Mouse (Mus musculus): ENCODE data around the gene E2f6. TPM values are rescaled to one million over a fixed set of nuclear protein-coding genes. Genes with fewer than 3 reads are reported as not detected.

E2f6 gene
- total and polyA plus RNA-seq, 3 experiments, result 9.3 to 36.1 (median 20.0) TPM

DNA sequence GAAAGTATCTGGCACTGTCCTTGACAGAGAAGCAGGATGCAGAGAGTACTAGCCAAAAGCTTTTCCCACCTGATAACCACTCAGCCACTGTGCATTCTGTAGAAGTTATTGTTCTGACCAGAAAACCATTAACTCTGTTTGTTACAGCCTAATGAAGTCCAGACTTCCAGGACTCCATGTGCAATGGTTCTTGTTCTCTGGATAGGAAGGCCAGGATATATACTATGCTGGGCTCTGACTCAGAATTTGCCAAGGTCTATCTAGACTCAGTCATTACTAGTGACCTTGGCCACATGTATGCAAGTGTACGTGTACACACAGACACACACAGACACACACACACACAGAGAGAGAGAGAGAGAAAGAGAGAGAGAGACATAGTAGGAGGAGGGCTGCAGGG is 49.8 kb downstream of the E2f6 start:
- Histone ChIP-seq H3K27me3 (replicated peaks) (no peaks in the 10 kb centered on the region), H3K4me3 (replicated peaks in 1 of 3; ENCODE audit: low read depth in 2 of 3, low read length in 2 of 3, poor library complexity in 1 of 3) (no peak overlapping the region), H3K36me3 (replicated peaks in 1 of 2; ENCODE audit: control insufficient read depth in 1 of 2, insufficient read depth in 1 of 2, low read length in 1 of 2) (no peaks in the 10 kb centered on the region), H3K79me2 (replicated peaks; ENCODE audit: control insufficient read depth, extremely low read depth, insufficient read depth, poor library complexity, severe bottlenecking) (no peaks in the 10 kb centered on the region), H3K4me2 (ENCODE audit: insufficient read depth, low read depth, poor library complexity, severe bottlenecking) (no peak overlapping the region), H3K27ac (ENCODE audit: insufficient read depth, low read depth) (no peak overlapping the region), H3K9ac (ENCODE audit: insufficient read depth, low read depth) (no peak overlapping the region), H3K9me3 (replicated peaks; ENCODE audit: low read length) (peaks cover 2% of the 10 kb centered on the region), H3K4me1 (ENCODE audit: control insufficient read depth in 1 of 2, insufficient read depth in 2 of 2) (peaks cover 22 to 73% of the 10 kb centered on the region in 2 experiments)
- dilution Hi-C loops (cut with MboI; ENCODE audit: extremely low pct_ligation_motif_present, extremely low pct_unique_long_range_greater_than_20kb, low sequenced_read_pairs), result no loop called here
- no peak for TF ChIP-seq UBTF (IDR thresholded peaks at IDR 0.05; ENCODE audit: low read depth, low read length)
- no peak for TF ChIP-seq ZMIZ1 (IDR thresholded peaks at IDR 0.05; ENCODE audit: low read depth, low read length)
- in situ Hi-C loops (cut with MboI; ENCODE audit: low pct_ligation_motif_present, low pct_unique_long_range_greater_than_20kb, low sequenced_read_pairs), result no loop called here
- DNase-seq (ENCODE audit: extremely low read depth), result no peak

DNA sequence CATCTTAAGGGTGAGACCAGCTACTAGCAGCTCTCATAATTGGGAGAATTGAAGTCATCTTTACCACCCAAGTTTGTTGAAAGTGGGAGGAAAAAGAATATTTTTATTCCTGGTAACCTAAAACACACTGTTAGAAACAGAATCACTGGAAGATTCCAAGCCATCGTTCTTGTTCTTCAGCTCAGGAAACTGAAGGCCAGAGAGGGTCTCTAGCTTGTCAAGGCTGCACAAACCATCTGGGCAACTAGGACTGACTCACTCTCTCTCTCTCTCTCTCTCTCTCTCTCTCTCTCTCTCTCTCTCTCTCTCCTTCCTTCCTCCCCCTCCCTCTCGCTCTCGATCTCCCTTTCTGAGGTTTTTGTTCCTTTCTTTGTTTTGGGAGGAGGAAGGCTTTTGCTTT is 50.2 kb downstream of the E2f6 start:
- H3K4me3 ChIP-seq (replicated peaks in 1 of 3; ENCODE audit: low read depth in 2 of 3, low read length in 2 of 3, poor library complexity in 1 of 3), result no peak overlapping the region
- in situ Hi-C loops (cut with MboI; ENCODE audit: low pct_ligation_motif_present, low pct_unique_long_range_greater_than_20kb, low sequenced_read_pairs) (no loop called here), dilution Hi-C loops (cut with MboI; ENCODE audit: extremely low pct_ligation_motif_present, extremely low pct_unique_long_range_greater_than_20kb, low sequenced_read_pairs) (no loop called here)
- H3K27ac ChIP-seq (ENCODE audit: insufficient read depth, low read depth), result no peak overlapping the region
- H3K9ac ChIP-seq (ENCODE audit: insufficient read depth, low read depth), result no peak overlapping the region
- no peaks in the 10 kb centered on the region for H3K36me3 ChIP-seq (replicated peaks in 1 of 2; ENCODE audit: control insufficient read depth in 1 of 2, insufficient read depth in 1 of 2, low read length in 1 of 2)
- H3K79me2 ChIP-seq (replicated peaks; ENCODE audit: control insufficient read depth, extremely low read depth, insufficient read depth, poor library complexity, severe bottlenecking), result no peaks in the 10 kb centered on the region
- no peak for TF ChIP-seq EP300 (IDR thresholded peaks at IDR 0.05; ENCODE audit: low read length)
- no peak for TF ChIP-seq ZC3H11A (IDR thresholded peaks at IDR 0.05; ENCODE audit: low read depth, low read length)
- TF ChIP-seq MEF2A (IDR thresholded peaks at IDR 0.05; ENCODE audit: borderline replicate concordance, low read depth, low read length), result no peak
- no peak for TF ChIP-seq USF2 (conservative IDR thresholded peaks at IDR 0.05; ENCODE audit: low read depth, low read length)
- TF ChIP-seq POLR2AphosphoS2 (IDR thresholded peaks at IDR 0.05; ENCODE audit: low read depth, low read length), result no peak
- TF ChIP-seq JUND (conservative IDR thresholded peaks at IDR 0.05; ENCODE audit: low read depth, low read length), result no peak
- TF ChIP-seq GABPA (IDR thresholded peaks at IDR 0.05; ENCODE audit: insufficient replicate concordance, low read depth, low read length), result no peak
- no peak for TF ChIP-seq RAD21 (IDR thresholded peaks at IDR 0.05; ENCODE audit: low read depth, low read length)
- TF ChIP-seq MYC (IDR thresholded peaks at IDR 0.05; ENCODE audit: low read depth, low read length), result no peak
- TF ChIP-seq NRF1 (IDR thresholded peaks at IDR 0.05; ENCODE audit: low read depth, low read length), result no peak
- no peak for TF ChIP-seq RCOR1 (conservative IDR thresholded peaks at IDR 0.05; ENCODE audit: low read depth, low read length)
- no peak for TF ChIP-seq MAZ (IDR thresholded peaks at IDR 0.05; ENCODE audit: low read depth, low read length)
- TF ChIP-seq CTCF (conservative IDR thresholded peaks at IDR 0.05 in 1 of 2, IDR thresholded peaks at IDR 0.05 in 1 of 2; ENCODE audit: low read depth in 2 of 2, low read length in 2 of 2), result no peak
- TF ChIP-seq CHD1 (IDR thresholded peaks at IDR 0.05; ENCODE audit: low read depth, low read length), result no peak
- TF ChIP-seq SIN3A (IDR thresholded peaks at IDR 0.05; ENCODE audit: low read length), result no peak
- no peak for TF ChIP-seq UBTF (IDR thresholded peaks at IDR 0.05; ENCODE audit: low read depth, low read length)
- H3K27me3 ChIP-seq (replicated peaks), result no peaks in the 10 kb centered on the region
- peaks cover 18 to 73% of the 10 kb centered on the region in 2 experiments for H3K4me1 ChIP-seq (ENCODE audit: control insufficient read depth in 1 of 2, insufficient read depth in 2 of 2)
- H3K4me2 ChIP-seq (ENCODE audit: insufficient read depth, low read depth, poor library complexity, severe bottlenecking), result no peak overlapping the region
- H3K9me3 ChIP-seq (replicated peaks; ENCODE audit: low read length), result peaks cover 2% of the 10 kb centered on the region
- no peak for DNase-seq (ENCODE audit: extremely low read depth)
